Mouse (Mus musculus): ENCODE results near the gene Vmn2r41. TPM values are rescaled to one million over a fixed set of nuclear protein-coding genes. Genes with fewer than 3 reads are reported as not detected.

Gene Vmn2r41
- polyA plus RNA-seq (2017; shearing (Covaris generic)): not detected

DNA sequence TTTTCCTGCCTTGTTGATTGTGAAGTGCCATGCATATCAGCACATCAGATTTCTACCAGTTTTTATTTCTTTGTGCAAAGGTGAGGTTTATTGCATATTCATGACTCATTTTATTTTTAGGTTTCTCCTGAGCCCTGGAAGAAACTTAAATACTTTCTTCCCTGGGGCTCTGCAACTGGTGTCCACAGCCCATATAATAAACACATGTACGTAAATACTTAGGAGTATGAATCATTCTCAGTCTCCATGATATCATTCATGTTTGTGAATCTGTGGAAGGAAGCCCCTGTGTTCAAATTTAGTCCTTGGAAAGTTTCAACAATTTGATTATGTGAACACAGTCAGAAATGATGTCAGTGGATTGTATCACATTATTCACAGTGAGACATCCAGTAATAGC, at the start of gene Vmn2r41:
Vmn2r41 (minus strand) TSS at position 101 of the 400 bp plus-strand sequence.

DNA sequence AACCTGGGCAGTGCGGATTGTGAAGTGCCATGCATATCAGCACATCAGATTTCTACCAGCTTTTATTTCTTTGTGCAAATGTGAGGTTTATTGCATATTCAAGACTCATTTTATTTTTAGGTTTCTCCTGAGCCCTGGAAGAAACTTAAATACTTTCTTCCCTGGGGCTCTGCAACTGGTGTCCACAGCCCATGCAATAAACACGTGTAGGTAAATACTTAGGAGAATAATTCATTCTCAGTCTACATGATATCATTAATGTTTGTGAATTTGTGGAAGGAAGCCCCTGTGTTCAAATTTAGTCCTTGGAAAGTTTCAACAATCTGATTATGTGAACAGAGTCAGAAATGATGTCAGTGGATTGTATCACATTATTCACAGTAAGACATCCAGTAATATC, 38.8 kb upstream of the Vmn2r41 start, which contains the start of gene Vmn2r42:
Vmn2r42 (minus strand) TSS at position 101 of the 400 bp plus-strand sequence.

Other genes with a start within 250 kb of the Vmn2r41 start
- not detected for gene Vmn2r42, start 38.7 kb upstream of the Vmn2r41 start, polyA plus RNA-seq (2017; shearing (Covaris generic))
- gene Vmn2r43, start 98.9 kb upstream of the Vmn2r41 start, polyA plus RNA-seq (2017; shearing (Covaris generic)): not detected
- not detected for gene Vmn2r44, start 221.7 kb upstream of the Vmn2r41 start, polyA plus RNA-seq (2017; shearing (Covaris generic))

All from CD4-positive, CD25-positive, alpha-beta regulatory T cell (primary cell).